Mouse (Mus musculus): ENCODE results near the gene Tmem151a.
A peak's percentile ranks its signal among the peaks of the same experiment; 100 is the strongest.

Gene Tmem151a

GRCm38 (mm10) chr19:5085145-5085863, at the start of gene Tmem151a:
Tmem151a (minus strand) TSS chr19:5085531.
- no peak for DNase-seq (ENCODE audit: low spot score)

GRCm38 (mm10) chr19:5131237-5131636, 45.9 kb upstream of the Tmem151a start:
- DNase-seq (ENCODE audit: low spot score): no peak

- no peak for DNase-seq (ENCODE audit: low spot score)
Observed at GRCm38 (mm10) chr19:5129770-5130169, 44.4 kb upstream of the Tmem151a start.

- DNase-seq (ENCODE audit: low spot score): no peak
Observed at GRCm38 (mm10) chr19:5124055-5124614, 38.8 kb upstream of the Tmem151a start.

- no peak for DNase-seq (ENCODE audit: low spot score)
Observed at GRCm38 (mm10) chr19:5123241-5123640, 37.9 kb upstream of the Tmem151a start.

- DNase-seq (ENCODE audit: low spot score): no peak
Observed at GRCm38 (mm10) chr19:5122492-5122891, 37.2 kb upstream of the Tmem151a start.

- DNase-seq (ENCODE audit: low spot score): no peak
Observed at GRCm38 (mm10) chr19:5118384-5118698, 33.0 kb upstream of the Tmem151a start, which contains the start of gene Klc2. Klc2 (minus strand) TSS chr19:5118560.

- peak; percentile 90 for DNase-seq (ENCODE audit: low spot score)
Observed at GRCm38 (mm10) chr19:5117494-5118383, 32.4 kb upstream of the Tmem151a start.

GRCm38 (mm10) chr19:5113783-5114182, 28.5 kb upstream of the Tmem151a start:
- no peak for DNase-seq (ENCODE audit: low spot score)

- no peak for DNase-seq (ENCODE audit: low spot score)
Observed at GRCm38 (mm10) chr19:5109659-5110453, 24.5 kb upstream of the Tmem151a start.

- DNase-seq (ENCODE audit: low spot score): no peak
Observed at GRCm38 (mm10) chr19:5108702-5109101, 23.4 kb upstream of the Tmem151a start.

GRCm38 (mm10) chr19:5108271-5108575, 22.9 kb upstream of the Tmem151a start:
- no peak for DNase-seq (ENCODE audit: low spot score)

- no peak for DNase-seq (ENCODE audit: low spot score)
Observed at GRCm38 (mm10) chr19:5107556-5108270, 22.4 kb upstream of the Tmem151a start.

GRCm38 (mm10) chr19:5106731-5107191, 21.4 kb upstream of the Tmem151a start, which contains the start of gene Rab1b:
Rab1b (minus strand) TSS chr19:5107072.
- DNase-seq (ENCODE audit: low spot score): peak; percentile 95

GRCm38 (mm10) chr19:5106074-5106473, 20.7 kb upstream of the Tmem151a start:
- DNase-seq (ENCODE audit: low spot score): no peak

- DNase-seq (ENCODE audit: low spot score): peak; percentile 55
Observed at GRCm38 (mm10) chr19:5098363-5099143, 13.2 kb upstream of the Tmem151a start, which contains the start of gene Cnih2. Cnih2 (minus strand) TSS chr19:5098521.

GRCm38 (mm10) chr19:5097521-5098362, 12.4 kb upstream of the Tmem151a start:
- no peak for DNase-seq (ENCODE audit: low spot score)

GRCm38 (mm10) chr19:5095887-5096474, 10.7 kb upstream of the Tmem151a start:
- no peak for DNase-seq (ENCODE audit: low spot score)

- no peak for DNase-seq (ENCODE audit: low spot score)
Observed at GRCm38 (mm10) chr19:5094746-5095417, 9.6 kb upstream of the Tmem151a start.

All from ovary, postnatal 14 days (tissue).